Mouse (Mus musculus): ENCODE measurements around the gene Vinac1.

The Vinac1 gene

DNA sequence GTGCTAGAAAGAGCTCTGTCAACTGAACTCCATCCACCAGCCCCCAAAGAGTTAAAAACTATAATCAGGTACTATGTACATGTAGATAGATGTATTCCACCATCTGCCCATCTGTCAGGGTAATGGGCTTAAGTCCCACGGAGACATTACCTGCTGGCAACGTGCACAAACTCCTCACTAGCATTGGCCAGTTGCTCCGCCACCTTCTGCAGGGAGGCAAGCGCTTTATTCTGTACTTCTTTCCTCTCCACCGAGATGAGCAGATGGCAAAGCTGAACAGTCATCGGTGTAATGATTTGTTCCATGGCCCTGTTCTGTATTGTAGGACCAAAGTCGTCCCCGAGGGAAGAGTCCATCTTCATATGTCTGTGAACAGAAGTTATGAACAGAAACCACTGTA, at the start of gene Vinac1:
Vinac1 (minus strand) TSS at position 362 of the 400 bp plus-strand sequence.
- no peak for DNase-seq (ENCODE audit: low read depth, low spot score)

GRCm38 (mm10) chr2:129093926-129094724, 46.2 kb upstream of the Vinac1 start:
- DNase-seq (ENCODE audit: low read depth, low spot score): no peak

DNA sequence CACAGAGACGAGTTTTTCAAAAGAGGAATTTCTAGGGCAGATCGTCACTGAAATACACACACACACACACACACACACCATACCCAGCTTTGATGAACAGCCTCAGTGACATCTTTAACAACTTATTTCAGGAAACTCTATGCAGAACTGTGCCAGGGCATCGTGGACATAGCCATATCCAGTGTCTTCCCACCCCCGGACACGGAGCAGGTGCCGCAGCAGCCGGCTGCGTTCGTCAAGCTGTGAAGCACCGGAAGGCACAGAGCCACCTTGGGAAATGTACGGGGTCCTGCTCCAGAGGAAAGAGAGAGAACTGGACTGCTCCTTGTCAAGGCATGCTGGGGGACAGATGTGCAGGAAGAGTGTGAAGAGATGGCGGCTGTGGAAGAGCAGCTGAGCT, 44.8 kb upstream of the Vinac1 start:
- DNase-seq (ENCODE audit: low read depth, low spot score): no peak

GRCm38 (mm10) chr2:129090370-129090769, 42.4 kb upstream of the Vinac1 start:
- DNase-seq (ENCODE audit: low read depth, low spot score): no peak

DNA sequence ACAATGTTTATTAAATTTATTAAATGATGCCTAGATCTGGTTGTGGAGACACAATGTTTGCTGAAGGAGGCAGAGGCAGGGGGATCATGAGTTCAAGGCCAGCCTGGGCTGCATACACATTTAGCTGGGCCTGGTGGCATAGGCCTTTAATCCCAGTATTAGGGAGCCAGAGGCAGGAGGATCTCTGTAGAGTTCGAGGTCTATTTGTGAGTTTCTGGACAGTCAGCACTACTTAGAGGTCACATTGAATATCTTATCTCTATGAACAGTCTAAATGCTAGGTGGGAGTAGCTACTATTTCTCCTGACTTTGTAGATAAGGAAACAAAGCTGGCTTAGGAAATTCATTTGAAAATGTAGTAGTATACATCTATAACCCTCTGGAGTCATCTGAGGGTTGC, 39.5 kb upstream of the Vinac1 start:
- no peak for DNase-seq (ENCODE audit: low read depth, low spot score)

- DNase-seq (ENCODE audit: low read depth, low spot score): no peak
These were observed 37.0 kb upstream of the Vinac1 start for GRCm38 (mm10) chr2:129084959-129085358.

DNA sequence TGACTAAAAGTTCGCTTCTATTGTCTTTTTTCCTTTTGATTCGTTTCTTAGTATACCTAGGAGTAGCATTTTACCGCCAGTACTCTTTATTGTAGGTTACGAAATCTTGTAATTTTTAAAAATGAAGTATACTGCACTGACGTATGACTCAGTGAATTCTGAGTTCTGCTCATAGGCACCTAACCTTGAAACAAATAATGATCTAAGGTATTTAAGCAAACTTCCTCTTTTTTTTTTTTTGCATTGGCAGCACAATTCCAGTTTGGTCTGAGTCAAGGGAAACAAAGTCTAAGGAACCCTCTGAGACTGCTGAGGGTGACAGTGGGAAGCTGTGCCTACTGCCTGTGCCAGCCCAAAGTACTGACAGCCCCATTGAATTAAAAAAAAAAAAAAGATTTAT, 35.5 kb upstream of the Vinac1 start:
- no peak for DNase-seq (ENCODE audit: low read depth, low spot score)

- DNase-seq (ENCODE audit: low read depth, low spot score): no peak
These were observed 33.1 kb upstream of the Vinac1 start for GRCm38 (mm10) chr2:129081097-129081496.

DNA sequence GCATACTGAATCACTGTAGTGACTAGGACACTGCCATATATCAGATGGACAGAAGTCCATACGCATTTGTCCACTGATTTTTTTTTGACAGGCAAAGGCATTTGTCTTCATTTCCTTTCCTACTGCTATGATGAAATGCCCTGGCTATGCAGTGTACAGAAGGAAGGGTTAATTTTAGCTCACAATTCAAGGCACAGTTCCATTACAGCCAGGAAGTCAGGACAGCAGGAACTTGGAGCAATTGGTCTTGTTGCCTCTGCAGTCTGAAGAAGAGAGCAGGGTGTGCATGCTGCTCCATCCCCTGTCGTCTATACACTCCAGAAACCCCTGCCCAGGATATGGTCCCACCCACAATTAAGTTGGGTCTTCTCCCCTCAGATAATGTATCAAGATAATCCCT, 31.2 kb upstream of the Vinac1 start:
- DNase-seq (ENCODE audit: low read depth, low spot score): no peak

- DNase-seq (ENCODE audit: low read depth, low spot score): no peak
These were observed 30.3 kb upstream of the Vinac1 start for GRCm38 (mm10) chr2:129078313-129078712.

DNA sequence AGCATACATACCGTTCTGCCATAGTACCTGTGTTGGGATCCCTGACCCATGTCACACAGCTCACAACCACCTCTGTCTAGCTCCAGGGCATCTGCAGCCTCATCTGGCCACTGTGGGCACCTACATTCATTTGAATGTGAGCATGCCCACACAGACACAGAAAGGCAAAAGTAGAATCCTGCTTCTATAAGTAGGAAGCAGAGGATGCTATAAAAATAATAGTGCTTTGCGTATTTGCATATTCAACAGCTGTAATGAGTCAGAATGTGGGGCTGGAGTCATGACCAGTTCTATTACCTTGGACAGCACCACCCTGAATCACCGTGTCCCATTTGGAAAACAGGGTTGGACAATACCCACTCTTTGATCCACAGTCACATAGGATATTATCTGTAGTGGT, 22.3 kb upstream of the Vinac1 start:
- DNase-seq (ENCODE audit: low read depth, low spot score): no peak

DNA sequence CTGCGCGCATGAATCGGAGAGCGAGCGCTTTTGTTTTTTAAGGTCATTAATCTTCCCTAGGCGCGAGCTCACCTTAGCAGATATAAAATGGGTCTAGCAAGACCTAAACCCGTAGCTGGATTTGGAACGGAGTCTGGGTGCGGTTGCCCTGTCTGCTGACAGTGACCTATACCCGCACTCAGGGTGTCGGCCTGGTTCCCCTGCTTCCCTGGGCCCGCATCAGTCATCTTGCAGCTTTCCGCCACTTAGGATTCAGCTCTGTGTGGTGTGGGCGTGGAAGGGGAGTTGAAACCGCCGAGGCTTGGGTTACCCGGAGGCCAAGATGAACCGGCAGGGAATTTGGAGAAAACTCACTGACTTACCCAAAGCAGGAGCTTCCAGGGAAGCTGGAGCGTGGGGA, 18.4 kb upstream of the Vinac1 start:
- no peak for DNase-seq (ENCODE audit: low read depth, low spot score)

DNA sequence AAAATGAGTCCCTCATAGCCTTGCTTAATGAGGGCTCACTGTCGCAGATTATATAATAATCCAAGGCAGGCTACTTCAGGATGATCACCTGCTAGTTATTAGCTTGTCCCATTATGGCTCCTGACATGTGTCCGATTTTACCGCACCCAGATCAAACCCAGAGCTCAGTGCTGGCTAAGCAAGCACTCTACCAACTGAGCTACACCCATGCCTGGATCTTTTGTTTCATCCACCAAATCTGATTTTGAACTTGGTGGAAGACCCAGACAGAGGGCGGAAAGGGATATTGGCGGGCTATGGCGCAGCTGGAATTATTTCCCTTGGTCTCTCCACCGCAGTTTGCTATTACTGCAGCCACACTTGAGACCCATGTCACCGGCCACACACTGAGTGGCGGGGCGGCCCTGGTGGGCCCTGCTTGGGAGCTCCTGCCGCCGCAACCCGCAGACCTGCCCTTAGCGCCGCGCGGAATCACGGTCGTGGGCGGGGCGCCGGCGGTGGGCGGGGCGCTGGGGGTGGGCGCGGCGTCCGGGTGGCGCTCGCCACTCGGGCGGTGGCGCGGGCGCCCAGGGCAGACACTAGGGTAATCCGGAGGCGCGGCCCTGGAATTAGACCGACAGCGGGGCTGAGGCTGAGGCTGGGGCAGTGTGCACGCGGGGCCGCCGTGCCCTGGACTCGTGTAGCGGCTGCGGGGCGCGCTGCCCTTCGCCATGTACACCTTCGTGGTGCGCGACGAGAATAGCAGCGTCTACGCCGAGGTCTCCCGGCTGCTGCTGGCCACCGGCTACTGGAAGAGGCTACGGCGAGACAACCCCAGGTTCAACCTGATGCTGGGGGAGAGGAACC, 17.7 kb upstream of the Vinac1 start, which contains the start of gene Ttl:
Ttl (plus strand) TSS at position 506 of the 846 bp plus-strand sequence.
- peak; percentile 52 for DNase-seq (ENCODE audit: low read depth, low spot score)

DNA sequence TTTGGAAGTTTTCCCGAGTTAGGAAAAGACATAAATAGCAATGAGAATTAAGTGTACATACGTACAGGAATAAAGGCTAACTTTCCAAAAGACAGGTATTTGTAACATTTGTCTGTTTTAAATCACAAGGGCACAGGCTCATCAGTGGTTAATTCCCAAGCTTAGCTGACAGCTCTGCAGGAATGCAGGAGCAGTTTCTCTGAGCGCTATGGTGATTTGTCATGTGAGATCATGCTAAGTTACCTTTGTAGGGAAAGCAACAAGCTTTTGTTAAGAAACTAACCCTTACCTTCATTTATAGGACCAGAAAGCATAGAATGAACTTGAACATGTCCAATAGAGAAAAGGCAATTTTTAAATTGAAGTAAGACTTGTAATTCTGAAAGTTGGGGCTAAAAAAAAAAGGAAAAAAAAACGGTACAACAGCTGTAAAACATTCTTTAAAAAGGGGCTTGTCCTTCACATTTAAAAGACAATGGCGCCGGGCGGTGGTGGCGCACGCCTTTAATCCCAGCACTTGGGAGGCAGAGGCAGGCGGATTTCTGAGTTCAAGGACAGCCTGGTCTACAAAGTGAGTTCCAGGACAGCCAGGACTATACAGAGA, 13.6 kb upstream of the Vinac1 start:
- no peak for DNase-seq (ENCODE audit: low read depth, low spot score)

DNA sequence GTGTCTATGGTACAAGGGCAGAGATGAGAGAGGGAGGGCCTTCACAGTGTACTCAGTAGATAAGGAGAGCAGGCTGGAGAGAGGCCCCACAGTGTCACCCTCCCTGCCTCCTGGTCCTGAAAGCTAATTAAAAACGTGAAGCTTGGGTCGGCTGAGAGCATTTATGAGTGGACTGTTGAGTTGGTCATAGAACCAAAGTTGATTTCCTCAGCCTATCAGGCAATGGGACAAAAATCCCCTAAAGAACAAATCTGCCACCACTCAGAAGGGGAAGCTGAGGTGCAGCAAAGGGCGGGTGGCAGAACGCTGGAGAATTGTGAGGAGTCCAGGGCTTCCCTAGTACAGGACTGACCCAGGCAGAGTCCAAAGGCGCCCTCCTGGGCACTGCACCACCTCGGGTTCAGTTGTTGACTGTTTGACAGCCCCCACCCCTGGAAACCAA, 10.0 kb upstream of the Vinac1 start:
- DNase-seq (ENCODE audit: low read depth, low spot score): no peak

GRCm38 (mm10) chr2:129057256-129057655, 9.3 kb upstream of the Vinac1 start:
- no peak for DNase-seq (ENCODE audit: low read depth, low spot score)

DNA sequence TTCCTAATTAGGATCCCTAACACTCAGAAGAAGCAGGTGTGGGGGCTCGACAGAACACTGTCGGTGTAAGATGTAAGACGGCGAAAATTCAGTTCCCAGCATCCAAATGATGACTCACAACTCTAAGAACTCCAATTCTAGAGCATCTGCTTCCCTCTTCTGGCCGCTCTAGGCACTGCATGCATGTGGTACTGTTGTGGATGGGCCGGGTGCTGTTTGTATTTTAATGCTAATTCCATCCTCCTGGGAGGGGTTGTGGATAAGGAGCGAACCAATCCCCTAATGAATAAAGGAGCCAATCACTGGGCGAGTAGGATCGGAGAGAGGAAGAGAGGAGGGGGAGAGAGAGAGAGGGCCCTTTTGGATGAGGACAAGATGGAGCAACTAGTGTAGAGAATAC, 8.6 kb upstream of the Vinac1 start:
- no peak for DNase-seq (ENCODE audit: low read depth, low spot score)

DNA sequence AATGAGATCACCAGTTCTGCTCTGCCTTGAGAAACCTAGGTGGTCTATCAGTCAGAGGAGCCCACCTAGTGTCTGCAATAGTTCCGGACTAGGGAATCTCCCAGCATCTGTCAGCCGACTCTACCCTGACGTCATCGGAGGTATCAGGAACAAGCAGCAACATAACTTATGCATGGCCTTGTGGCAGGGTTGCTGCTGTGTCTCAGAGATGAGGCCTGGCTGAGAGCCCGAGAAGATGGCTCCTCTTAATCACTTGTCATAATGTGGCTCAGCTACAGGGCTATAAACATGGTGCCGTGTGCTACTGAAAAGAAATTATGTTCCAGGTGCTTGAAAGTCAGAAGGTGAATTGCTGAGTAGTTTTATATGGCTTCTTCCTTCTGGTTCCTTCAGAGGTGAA, 7.8 kb upstream of the Vinac1 start:
- no peak for DNase-seq (ENCODE audit: low read depth, low spot score)

GRCm38 (mm10) chr2:129052451-129052983, 4.5 kb upstream of the Vinac1 start:
- no peak for DNase-seq (ENCODE audit: low read depth, low spot score)

DNA sequence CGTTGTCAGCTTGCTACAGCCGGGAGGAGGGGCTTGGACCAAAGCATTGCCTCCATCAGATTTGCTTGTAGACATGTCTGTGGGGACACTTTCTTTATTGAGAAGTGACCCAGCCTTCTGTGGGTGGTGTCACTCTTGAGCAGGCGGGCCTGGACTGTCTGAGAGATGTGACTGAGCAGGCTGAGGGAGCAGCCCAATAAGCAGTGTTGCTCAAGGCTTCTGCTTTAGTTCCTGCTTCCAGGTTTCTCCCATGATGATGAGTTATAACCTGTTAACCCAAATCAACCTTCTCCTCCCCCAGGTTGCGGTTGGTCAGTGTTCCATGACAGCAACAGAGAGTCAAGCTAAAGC, 1.2 kb downstream of the Vinac1 start:
- DNase-seq (ENCODE audit: low read depth, low spot score): no peak

DNA sequence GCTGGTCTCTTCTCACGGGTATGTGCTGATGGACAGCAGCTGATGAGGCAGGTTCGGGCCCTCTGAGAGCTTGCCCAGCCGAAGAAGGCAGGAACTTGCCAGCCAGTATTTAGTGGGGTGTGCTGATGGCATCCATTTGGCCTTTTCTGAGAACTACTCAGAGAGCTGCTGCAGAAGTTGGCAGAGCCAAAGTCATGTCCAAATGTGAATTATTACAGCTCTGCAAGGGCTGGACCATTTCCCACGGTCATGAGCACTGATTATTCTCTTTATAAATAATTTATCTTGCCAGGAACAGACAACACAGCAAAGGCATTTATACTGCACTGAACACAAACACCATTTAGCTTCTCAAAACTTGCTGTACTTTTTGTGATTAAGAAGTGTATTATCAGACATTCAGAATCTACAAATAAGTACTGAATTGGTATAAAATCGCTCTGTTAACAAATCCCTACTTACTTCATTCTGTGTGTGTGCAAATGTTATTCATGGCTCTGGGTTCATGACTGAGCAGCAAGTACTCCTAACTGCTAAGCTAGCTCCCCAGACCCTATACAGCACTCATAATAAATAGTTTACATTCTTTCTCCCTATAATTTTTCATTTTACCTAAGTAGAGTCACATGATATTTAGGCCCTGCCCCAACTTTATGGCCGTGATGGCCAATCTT, 1.7 kb downstream of the Vinac1 start:
- no peak for DNase-seq (ENCODE audit: low read depth, low spot score)

DNA sequence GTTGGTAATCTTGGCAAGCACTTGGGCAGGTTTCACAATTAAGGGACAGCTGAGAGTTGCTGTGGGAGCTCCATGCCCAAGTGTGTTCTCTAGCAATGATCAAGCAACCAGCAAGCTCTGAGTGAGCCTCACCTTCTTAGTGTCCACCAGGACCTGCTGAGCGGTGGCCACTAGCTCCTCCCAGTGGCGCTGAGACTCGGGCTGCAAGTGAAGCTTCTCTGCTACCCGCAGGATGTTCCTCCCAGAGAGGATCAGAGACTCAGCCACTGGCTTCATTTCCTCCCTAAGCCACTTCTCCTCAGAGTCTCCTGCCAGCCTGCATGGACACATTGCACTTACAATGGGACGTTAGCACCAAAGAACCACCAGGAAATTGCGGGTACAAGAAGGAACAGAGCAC, 7.4 kb downstream of the Vinac1 start:
- DNase-seq (ENCODE audit: low read depth, low spot score): no peak
